Mouse (Mus musculus) erythroblast, embryonic 14.5 days (primary cell): ENCODE data around the gene Abhd11. TPM values are rescaled to one million over a fixed set of nuclear protein-coding genes. Genes with fewer than 3 reads are reported as not detected.
"Not testable (repeated sequence)": the region's sequence is repeated elsewhere in the genome, so short reads cannot be mapped to it uniquely, and the experiment has no call there.

Source experiments
- H3K27me3 ChIP-seq: 2 replicates; pipeline ENCODE4 v1.6.1; 2012; ENCODE audit warnings: inconsistent platforms; ENCODE audit not compliant: control insufficient read depth
- H3K36me3 ChIP-seq: 2 replicates; pipeline ENCODE4 v1.6.1; 2012; ENCODE audit warnings: mild to moderate bottlenecking, inconsistent platforms; ENCODE audit not compliant: control insufficient read depth
- H3K4me1 ChIP-seq: 2 replicates; pipeline ENCODE4 v1.6.1; 2012; ENCODE audit warnings: inconsistent platforms; ENCODE audit not compliant: control insufficient read depth
- H3K4me3 ChIP-seq: replicated peaks from 2 replicates; pipeline ENCODE3; 2012; ENCODE audit warnings: moderate library complexity, mild to moderate bottlenecking, inconsistent platforms
- H3K9me3 ChIP-seq: 2 replicates; pipeline ENCODE4 v1.6.1; 2012; ENCODE audit warnings: low read length, inconsistent platforms, mixed read lengths; ENCODE audit not compliant: control insufficient read depth
- GATA1 ChIP-seq: IDR thresholded peaks from 2 replicates; pipeline ENCODE4 v1.6.1; 2012; ENCODE audit warnings: low read length, inconsistent platforms, mixed read lengths
- TAL1 ChIP-seq: IDR thresholded peaks from 3 replicates; pipeline ENCODE4 v1.6.1; 2012; ENCODE audit warnings: low read length, inconsistent platforms, mixed read lengths
- polyA plus RNA-seq: library from polyadenylated mRNA; stranded (reverse); fragments of >175 nt; gene quantifications from 2 replicates; pipeline ENCODE4 v1.2.3, GENCODE M21; 2012

The Abhd11 gene
- polyA plus RNA-seq = 1.8 and 2.2 TPM in 2 replicates

- no peaks in the 10 kb centered on the region for H3K9me3 ChIP-seq
- TF ChIP-seq GATA1 = no peak
- TF ChIP-seq TAL1 = no peak
- peak within 1 kb of the TSS; percentile 84 for H3K4me3 ChIP-seq
- peaks cover 20% of the 10 kb centered on the region for H3K27me3 ChIP-seq
- peaks cover 11% of the 10 kb centered on the region for H3K36me3 ChIP-seq
- peaks cover 57% of the 10 kb centered on the region for H3K4me1 ChIP-seq
Observed at GRCm38 (mm10) chr5:135008671-135009589, at the start of gene Abhd11. TSS of gene Abhd11 (plus strand) at chr5:135009152.

DNA sequence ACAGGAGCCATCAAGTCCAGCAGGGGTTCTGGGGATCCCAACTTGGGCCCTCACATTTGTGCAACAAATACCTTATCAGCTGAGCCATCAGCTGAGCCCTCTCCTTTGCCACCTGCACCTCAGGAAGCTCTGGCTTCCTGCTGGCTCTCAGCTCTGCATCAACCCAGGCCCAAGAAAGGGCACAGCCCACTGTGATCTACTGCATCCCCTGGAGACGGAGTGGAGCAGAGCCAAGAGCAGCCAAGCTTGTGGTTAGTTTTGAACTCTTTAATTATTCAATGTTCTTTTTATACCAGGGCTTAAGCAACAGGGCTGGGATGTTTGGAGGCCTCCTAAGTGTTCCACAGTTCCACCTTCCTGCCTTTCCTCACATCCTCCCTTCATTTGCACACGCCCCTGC is 48.5 kb upstream of the Abhd11 start:
- Histone ChIP-seq H3K4me3 (no peak overlapping the region), H3K36me3 (no peaks in the 10 kb centered on the region), H3K9me3 (no peaks in the 10 kb centered on the region), H3K4me1 (peaks cover 19% of the 10 kb centered on the region), H3K27me3 (no peaks in the 10 kb centered on the region)
- TF ChIP-seq GATA1 (no peak; the same call in 1 of the 2 replicates), TAL1 (no peak)

DNA sequence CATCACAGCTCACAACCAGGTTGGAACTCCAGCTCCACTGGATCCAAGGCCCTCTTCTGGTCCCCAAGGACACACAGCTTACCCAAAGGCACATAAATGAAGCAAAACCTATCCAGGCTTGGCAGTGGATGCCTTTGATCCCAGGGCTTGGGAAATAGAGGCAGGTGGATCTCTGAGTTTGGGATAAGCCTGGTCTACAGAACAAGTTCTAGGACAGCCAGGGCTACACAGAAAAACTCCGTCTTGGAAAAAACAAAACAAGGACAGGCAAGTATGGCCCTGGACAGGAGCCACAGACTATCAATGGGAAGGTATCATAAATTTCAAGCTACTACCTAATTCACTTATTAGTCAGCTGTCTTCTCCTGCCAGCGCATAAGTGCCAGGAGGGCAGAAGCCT is 47.4 kb upstream of the Abhd11 start:
- Histone ChIP-seq H3K36me3 (no peaks in the 10 kb centered on the region), H3K27me3 (no peaks in the 10 kb centered on the region), H3K4me3 (no peak overlapping the region), H3K4me1 (peaks cover 30% of the 10 kb centered on the region), H3K9me3 (no peaks in the 10 kb centered on the region)
- TF ChIP-seq GATA1 (no peak), TAL1 (no peak)

- H3K36me3 ChIP-seq = no peaks in the 10 kb centered on the region
- H3K4me1 ChIP-seq = peaks cover 31% of the 10 kb centered on the region
- TF ChIP-seq GATA1 = no peak
- no peak for TF ChIP-seq TAL1
- H3K4me3 ChIP-seq = no peak overlapping the region
- no peaks in the 10 kb centered on the region; the same call in 1 of the 2 replicates for H3K27me3 ChIP-seq
- H3K9me3 ChIP-seq = no peaks in the 10 kb centered on the region
Observed at GRCm38 (mm10) chr5:134963546-134963945, 45.4 kb upstream of the Abhd11 start.

DNA sequence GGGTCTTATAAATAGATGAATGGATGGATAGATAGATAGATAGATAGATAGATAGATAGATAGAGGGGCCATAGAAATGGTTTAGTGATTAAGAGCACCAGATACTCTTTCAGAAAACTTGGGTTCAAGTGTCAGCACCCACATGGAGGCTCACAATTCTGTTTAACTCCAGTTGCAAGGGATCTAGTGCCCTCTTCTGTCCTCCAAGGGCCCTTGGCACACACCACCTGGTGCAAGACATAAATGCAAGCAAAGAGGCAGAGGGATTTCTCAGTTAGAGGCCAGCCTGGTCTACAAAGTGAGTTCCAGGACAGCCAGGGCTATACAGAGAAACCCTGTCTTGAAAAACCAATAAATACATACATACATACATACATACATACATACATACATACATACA is 44.3 kb upstream of the Abhd11 start:
- H3K4me3 ChIP-seq, H3K9me3 ChIP-seq, H3K36me3 ChIP-seq, H3K27me3 ChIP-seq: not testable (repeated sequence)
- H3K4me1 ChIP-seq = peaks cover 23% of the 10 kb centered on the region

DNA sequence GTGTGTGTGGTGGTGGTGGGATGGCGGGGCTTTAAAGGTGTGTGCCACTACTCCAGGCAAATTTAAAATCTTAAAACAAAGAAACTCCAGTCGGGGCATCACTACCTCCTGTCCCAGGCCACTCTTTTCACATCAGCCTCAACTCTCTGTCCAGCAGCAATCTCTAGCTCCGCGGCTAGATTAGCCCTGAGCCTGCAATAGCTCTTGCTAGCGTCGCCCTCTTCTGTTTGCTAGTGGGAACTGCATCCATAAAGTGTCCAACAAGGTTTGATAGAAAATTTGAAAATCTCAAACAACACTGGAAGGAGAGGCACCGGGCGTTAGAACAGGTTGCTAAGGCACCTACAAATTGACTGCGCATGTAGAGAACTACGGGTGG is 43.5 kb upstream of the Abhd11 start:
- no peaks in the 10 kb centered on the region for H3K9me3 ChIP-seq
- no peaks in the 10 kb centered on the region; the same call in 1 of the 2 replicates for H3K27me3 ChIP-seq
- H3K4me3 ChIP-seq = peak overlapping the region; percentile 51
- H3K4me1 ChIP-seq = peaks cover 21% of the 10 kb centered on the region
- TF ChIP-seq GATA1 = no peak
- H3K36me3 ChIP-seq = no peaks in the 10 kb centered on the region

GRCm38 (mm10) chr5:134965852-134966821 is 42.8 kb upstream of the Abhd11 start:
- Histone ChIP-seq H3K9me3 (no peaks in the 10 kb centered on the region), H3K36me3 (no peaks in the 10 kb centered on the region), H3K4me1 (peaks cover 19% of the 10 kb centered on the region), H3K27me3 (no peaks in the 10 kb centered on the region; the same call in 1 of the 2 replicates), H3K4me3 (peak overlapping the region; percentile 51)
- no peak for TF ChIP-seq GATA1
- TF ChIP-seq TAL1 = no peak

DNA sequence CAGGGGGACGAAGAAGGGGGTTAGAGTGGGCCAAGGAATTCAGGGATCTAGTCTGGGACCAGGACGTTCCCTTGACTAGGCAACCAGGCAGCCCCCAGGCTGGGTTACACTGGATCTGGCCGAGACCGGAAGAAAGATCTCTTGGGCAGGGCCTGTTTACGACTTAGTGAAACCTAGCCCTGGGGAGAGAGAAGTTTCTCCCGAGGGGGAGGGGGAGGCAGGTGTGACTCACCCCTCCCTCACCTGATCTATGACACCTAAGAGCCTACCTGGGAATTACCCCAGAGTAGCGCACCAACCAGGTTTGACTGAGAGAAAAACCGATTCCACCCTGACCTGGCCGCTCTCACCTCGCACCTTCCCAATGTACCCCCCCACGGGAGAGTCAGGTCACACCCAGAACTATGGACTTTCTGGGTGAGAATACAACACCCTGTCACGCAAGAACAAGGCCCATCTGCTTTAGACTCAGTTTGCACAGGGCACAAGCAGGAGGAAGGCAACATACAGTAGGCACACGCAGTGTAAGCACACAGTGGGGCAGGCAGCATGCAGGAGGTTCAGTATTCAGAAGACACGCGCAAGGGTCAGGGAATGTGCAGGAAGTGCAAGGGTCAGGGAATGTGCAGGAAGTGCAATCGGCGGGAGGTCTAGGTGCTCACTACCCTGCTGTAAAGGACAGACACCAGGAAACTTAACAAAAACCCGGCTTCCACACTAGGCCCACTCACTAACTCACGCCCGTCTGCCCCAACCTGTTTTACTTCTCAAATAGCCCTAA is 41.6 kb upstream of the Abhd11 start:
- Histone ChIP-seq H3K4me1 (peaks cover 21% of the 10 kb centered on the region), H3K9me3 (no peaks in the 10 kb centered on the region), H3K27me3 (no peaks in the 10 kb centered on the region; the same call in 1 of the 2 replicates), H3K4me3 (no peak overlapping the region), H3K36me3 (no peaks in the 10 kb centered on the region)
- TF ChIP-seq TAL1 (no peak), GATA1 (no peak)
